ENCODE assay signal across 19 mouse cellular contexts in the genomic region with DNA sequence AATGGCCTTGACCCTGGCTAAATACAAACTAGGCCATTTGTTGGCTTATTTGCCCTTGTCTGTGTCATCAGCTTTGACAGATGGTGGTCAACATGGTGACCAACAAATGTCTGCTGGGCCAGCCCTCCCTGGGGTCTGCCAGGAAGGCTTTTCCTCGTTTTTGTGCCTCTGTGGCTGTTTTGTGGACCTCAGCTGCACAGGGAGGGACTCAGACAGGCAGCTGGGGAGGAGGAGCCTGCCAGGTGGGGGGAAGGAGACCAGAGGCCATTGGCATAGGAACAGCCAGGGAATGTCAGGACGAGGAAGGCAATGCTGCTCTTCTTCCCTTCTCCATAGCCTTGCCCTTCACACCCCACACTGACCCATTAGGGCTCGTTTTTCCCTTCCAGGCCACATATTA.
DNase-seq lines count a peak whose midpoint lies in the region; ATAC-seq and TF ChIP-seq lines count a peak whose summit lies in the region.
"Had no signal": no experiment of that assay in that cellular context is flagged by ENCODE, and none has a peak within 500 bp of the region (broad histone marks: within the 10 kb centered on the region; RNA-seq: fewer than 3 reads in every experiment).

No protein-coding gene starts in this region.

- H3K4me1 ChIP-seq in hindbrain, postnatal 0 days (ENCODE audit: insufficient read depth, low read length), result 0 out of 2 replicates have a peak, but pooled peaks cover 5% of the 10 kb centered on the region
- H3K4me1 ChIP-seq in hindbrain, embryonic 12.5 days, result peaks cover 17% of the 10 kb centered on the region; the same call in 1 of the 2 replicates
- no peaks in the 10 kb centered on the region for H3K4me1 ChIP-seq in midbrain, postnatal 0 days (ENCODE audit: insufficient read depth, low read length)
- no peaks in the 10 kb centered on the region for H3K4me1 ChIP-seq in midbrain, embryonic 14.5 days (ENCODE audit: control insufficient read depth, insufficient read depth, low read length)

- 50% methylated on average over 3 of the region's 3 CpGs for WGBS in hindbrain, postnatal 0 days
- WGBS in hindbrain, embryonic 12.5 days, result 39% methylated on average over 3 of the region's 3 CpGs
- 63% methylated on average over 3 of the region's 3 CpGs for WGBS in midbrain, postnatal 0 days
- 48% methylated on average over 3 of the region's 3 CpGs for WGBS in midbrain, embryonic 14.5 days

- no peak for TF ChIP-seq CTCF in hindbrain, postnatal 0 days (IDR thresholded peaks at IDR 0.05; ENCODE audit: low read depth)
- no peak for TF ChIP-seq CTCF in midbrain, postnatal 0 days (IDR thresholded peaks at IDR 0.05)

- no peak overlapping the region for H3K27ac ChIP-seq in hindbrain, postnatal 0 days
- no peak overlapping the region; the same call in 1 of the 2 replicates for H3K27ac ChIP-seq in hindbrain, embryonic 12.5 days
- no peak overlapping the region for H3K27ac ChIP-seq in midbrain, postnatal 0 days (ENCODE audit: low read depth, low read length)
- H3K27ac ChIP-seq in midbrain, embryonic 14.5 days (replicated peaks; ENCODE audit: low read depth, low read length), result no peak overlapping the region
- H3K27ac ChIP-seq: embryonic facial prominence, embryonic 12.5 days; forebrain, embryonic 15.5 days; heart, adult 2 months; heart, embryonic 15.5 days had no signal

- DNase-seq in cerebellum, postnatal 14 days, result peak; percentile 41
- no peak for DNase-seq in cerebellum, adult 11 months
- peak; percentile 24 for DNase-seq in hindbrain, postnatal 0 days (ENCODE audit: low spot score)
- DNase-seq in midbrain, postnatal 0 days (ENCODE audit: low spot score), result peak; percentile 21
- DNase-seq in midbrain, embryonic 14.5 days, result no peak
- DNase-seq in retina, embryonic 14.5 days (ENCODE audit: low spot score), result peak; percentile 28
- DNase-seq in right cerebral cortex, adult 2 months (ENCODE audit: low spot score in 2 of 2), result no peak
- DNase-seq: adrenal gland, postnatal 25 days; cerebellum, adult 8-10 months; embryo, embryonic 11 days; gastrocnemius, postnatal 14 days; heart, adult 2 months; heart, postnatal 14 days had no signal

- H3K4me2 ChIP-seq in hindbrain, postnatal 0 days (ENCODE audit: low read depth, low read length), result no peak overlapping the region
- no peak overlapping the region for H3K4me2 ChIP-seq in hindbrain, embryonic 12.5 days (replicated peaks)
- H3K4me2 ChIP-seq in midbrain, postnatal 0 days (ENCODE audit: low read depth, low read length, poor library complexity, severe bottlenecking), result no peak overlapping the region
- H3K4me2 ChIP-seq in midbrain, embryonic 14.5 days (ENCODE audit: low read length), result no peak overlapping the region
- H3K4me2 ChIP-seq: embryonic facial prominence, embryonic 12.5 days; forebrain, embryonic 15.5 days; heart, embryonic 11.5 days; heart, embryonic 15.5 days had no signal

- no peak overlapping the region for H3K9ac ChIP-seq in hindbrain, postnatal 0 days (replicated peaks; ENCODE audit: low read length)
- no peak overlapping the region for H3K9ac ChIP-seq in hindbrain, embryonic 12.5 days
- H3K9ac ChIP-seq in midbrain, postnatal 0 days (replicated peaks; ENCODE audit: low read length, poor library complexity, severe bottlenecking), result no peak overlapping the region
- H3K9ac ChIP-seq in midbrain, embryonic 14.5 days (replicated peaks; ENCODE audit: low read length), result no peak overlapping the region
- H3K9ac ChIP-seq: embryonic facial prominence, embryonic 12.5 days; forebrain, embryonic 15.5 days; heart, embryonic 15.5 days had no signal

- H3K36me3 ChIP-seq in hindbrain, postnatal 0 days (ENCODE audit: insufficient read depth, low read length), result no peaks in the 10 kb centered on the region
- no peaks in the 10 kb centered on the region for H3K36me3 ChIP-seq in hindbrain, embryonic 12.5 days
- no peaks in the 10 kb centered on the region for H3K36me3 ChIP-seq in midbrain, postnatal 0 days (ENCODE audit: insufficient read depth, low read length)
- no peaks in the 10 kb centered on the region for H3K36me3 ChIP-seq in midbrain, embryonic 14.5 days (ENCODE audit: control insufficient read depth, insufficient read depth, low read length)
- H3K36me3 ChIP-seq: embryonic facial prominence, embryonic 12.5 days; forebrain, embryonic 15.5 days; heart, embryonic 15.5 days had no signal

- no peak for ATAC-seq in hindbrain, postnatal 0 days
- ATAC-seq in hindbrain, embryonic 12.5 days (ENCODE audit: low FRiP score), result no peak
- no peak for ATAC-seq in midbrain, postnatal 0 days (ENCODE audit: low FRiP score)
- no peak for ATAC-seq in midbrain, embryonic 14.5 days (ENCODE audit: low FRiP score, low TSS enrichment)
- ATAC-seq: forebrain, embryonic 15.5 days; intestine, embryonic 16.5 days had no signal

- H3K4me3 ChIP-seq in hindbrain, postnatal 0 days (ENCODE audit: low read length), result no peak overlapping the region
- no peak overlapping the region for H3K4me3 ChIP-seq in hindbrain, embryonic 12.5 days
- H3K4me3 ChIP-seq in midbrain, postnatal 0 days (ENCODE audit: low read depth, low read length), result no peak overlapping the region
- no peak overlapping the region for H3K4me3 ChIP-seq in midbrain, embryonic 14.5 days (replicated peaks; ENCODE audit: low read depth, low read length)
- H3K4me3 ChIP-seq: embryonic facial prominence, embryonic 12.5 days; forebrain, embryonic 15.5 days; heart, adult 2 months; heart, embryonic 15.5 days had no signal

- H3K9me3 ChIP-seq in hindbrain, postnatal 0 days (ENCODE audit: low read length), result no peaks in the 10 kb centered on the region
- no peaks in the 10 kb centered on the region for H3K9me3 ChIP-seq in hindbrain, embryonic 12.5 days (replicated peaks)
- no peaks in the 10 kb centered on the region for H3K9me3 ChIP-seq in midbrain, postnatal 0 days (ENCODE audit: low read length)
- H3K9me3 ChIP-seq in midbrain, embryonic 14.5 days (ENCODE audit: control insufficient read depth, low read length), result no peaks in the 10 kb centered on the region
- H3K9me3 ChIP-seq: embryonic facial prominence, embryonic 12.5 days; forebrain, embryonic 15.5 days; heart, embryonic 15.5 days had no signal

- 0 out of 2 replicates have a peak, but pooled peaks cover 5% of the 10 kb centered on the region for H3K27me3 ChIP-seq in hindbrain, postnatal 0 days (ENCODE audit: insufficient read depth, low read length)
- no peaks in the 10 kb centered on the region for H3K27me3 ChIP-seq in hindbrain, embryonic 12.5 days
- H3K27me3 ChIP-seq in midbrain, postnatal 0 days (ENCODE audit: insufficient read depth, low read length), result no peaks in the 10 kb centered on the region
- H3K27me3 ChIP-seq in midbrain, embryonic 14.5 days (ENCODE audit: control insufficient read depth, insufficient read depth, low read length), result no peaks in the 10 kb centered on the region
- H3K27me3 ChIP-seq: embryonic facial prominence, embryonic 12.5 days; forebrain, embryonic 15.5 days; heart, embryonic 15.5 days had no signal

Comparison
In these comparisons a context has a peak if more than half of its experiments do, and no peak if none do; other contexts are left out.
1. DNase-seq: peak in cerebellum, postnatal 14 days (2 of 2), hindbrain, postnatal 0 days (single experiment), midbrain, postnatal 0 days (single experiment) and retina, embryonic 14.5 days (single experiment); none in cerebellum, adult 11 months (single experiment), midbrain, embryonic 14.5 days (single experiment) and right cerebral cortex, adult 2 months (0 of 2).